Mouse (Mus musculus): ENCODE results near the gene Arl6ip5. TPM values are rescaled to one million over a fixed set of nuclear protein-coding genes. Genes with fewer than 3 reads are reported as not detected.
A peak's percentile ranks its signal among the peaks of the same experiment; 100 is the strongest.

Gene Arl6ip5
- 70.7 and 113 TPM in 2 replicates for polyA plus RNA-seq (2014; fragmentation: Nextera tagmentation; extraction: Ambion mirVana)

GRCm38 (mm10) chr6:97210191-97210961 lies at the start of gene Arl6ip5:
Gene Arl6ip5, plus strand, starts transcription at chr6:97210689.
- 10% methylated on average over 32 of the region's 32 CpGs for WGBS
- DNase-seq, result peak; percentile 95

GRCm38 (mm10) chr6:97175716-97176115 lies 34.8 kb upstream of the Arl6ip5 start:
- DNase-seq (no peak), ATAC-seq (ENCODE audit: low FRiP score, low TSS enrichment) (no peak)
- H3K4me1 ChIP-seq (ENCODE audit: control insufficient read depth, insufficient read depth, low read length), result peaks cover 12% of the 10 kb centered on the region
- H3K27me3 ChIP-seq (ENCODE audit: control insufficient read depth, insufficient read depth, low read length), result no peaks in the 10 kb centered on the region
- H3K27ac ChIP-seq (replicated peaks; ENCODE audit: low read depth, low read length), result no peak overlapping the region
- WGBS, result 82% methylated on average over 11 of the region's 11 CpGs
- H3K9me3 ChIP-seq (ENCODE audit: control insufficient read depth, low read length), result no peaks in the 10 kb centered on the region
- H3K36me3 ChIP-seq (ENCODE audit: control insufficient read depth, insufficient read depth, low read length), result peaks cover 42% of the 10 kb centered on the region
- H3K9ac ChIP-seq (replicated peaks; ENCODE audit: low read length), result no peak overlapping the region
- no peak overlapping the region for H3K4me3 ChIP-seq (replicated peaks; ENCODE audit: low read depth, low read length)
- H3K4me2 ChIP-seq (ENCODE audit: low read length), result no peak overlapping the region

More at GRCm38 (mm10) chr6:97210191-97210961, at the start of gene Arl6ip5:
- Histone ChIP-seq H3K9me3 (ENCODE audit: control insufficient read depth, low read length) (no peaks in the 10 kb centered on the region), H3K27me3 (ENCODE audit: control insufficient read depth, insufficient read depth, low read length) (no peaks in the 10 kb centered on the region), H3K4me3 (replicated peaks; ENCODE audit: low read depth, low read length) (peak within 1 kb of the TSS; percentile 67), H3K4me1 (ENCODE audit: control insufficient read depth, insufficient read depth, low read length) (peaks cover 20% of the 10 kb centered on the region), H3K9ac (replicated peaks; ENCODE audit: low read length) (peak within 1 kb of the TSS; percentile 73), H3K27ac (replicated peaks; ENCODE audit: low read depth, low read length) (peak within 1 kb of the TSS; percentile 47), H3K36me3 (ENCODE audit: control insufficient read depth, insufficient read depth, low read length) (0 out of 2 replicates have a peak, but pooled peaks cover 4% of the 10 kb centered on the region), H3K4me2 (ENCODE audit: low read length) (peak within 1 kb of the TSS; percentile 59)
- peak; percentile 74; the same call in 1 of the 2 replicates for ATAC-seq (ENCODE audit: low FRiP score, low TSS enrichment)

- ATAC-seq (ENCODE audit: low FRiP score, low TSS enrichment) (peak; percentile 95), DNase-seq (peak; percentile 98)
- H3K27me3 ChIP-seq (ENCODE audit: control insufficient read depth, insufficient read depth, low read length), result no peaks in the 10 kb centered on the region
- peaks cover 20% of the 10 kb centered on the region for H3K36me3 ChIP-seq (ENCODE audit: control insufficient read depth, insufficient read depth, low read length)
- H3K9me3 ChIP-seq (ENCODE audit: control insufficient read depth, low read length), result no peaks in the 10 kb centered on the region
- under 1% methylated on average over 80 of the region's 80 CpGs for WGBS
- peak within 1 kb of the TSS; percentile 96 for H3K4me3 ChIP-seq (replicated peaks; ENCODE audit: low read depth, low read length)
- H3K4me2 ChIP-seq (ENCODE audit: low read length), result peak within 1 kb of the TSS; percentile 67
- peak within 1 kb of the TSS; percentile 93 for H3K9ac ChIP-seq (replicated peaks; ENCODE audit: low read length)
- peaks cover 12% of the 10 kb centered on the region for H3K4me1 ChIP-seq (ENCODE audit: control insufficient read depth, insufficient read depth, low read length)
- peak within 1 kb of the TSS; percentile 89 for H3K27ac ChIP-seq (replicated peaks; ENCODE audit: low read depth, low read length)
Measured at GRCm38 (mm10) chr6:97178491-97179366, 31.8 kb upstream of the Arl6ip5 start, which contains the start of gene Tmf1. Gene Tmf1, minus strand, starts transcription at chr6:97179122.

GRCm38 (mm10) chr6:97179367-97179828 lies 31.1 kb upstream of the Arl6ip5 start:
- ATAC-seq (ENCODE audit: low FRiP score, low TSS enrichment) (peak; percentile 53; the same call in 1 of the 2 replicates), DNase-seq (no peak)
- peak overlapping the region; percentile 89 for H3K27ac ChIP-seq (replicated peaks; ENCODE audit: low read depth, low read length)
- peaks cover 12% of the 10 kb centered on the region for H3K4me1 ChIP-seq (ENCODE audit: control insufficient read depth, insufficient read depth, low read length)
- peak overlapping the region; percentile 96 for H3K4me3 ChIP-seq (replicated peaks; ENCODE audit: low read depth, low read length)
- peak overlapping the region; percentile 93 for H3K9ac ChIP-seq (replicated peaks; ENCODE audit: low read length)
- WGBS, result 13% methylated on average over 11 of the region's 11 CpGs
- peaks cover 20% of the 10 kb centered on the region for H3K36me3 ChIP-seq (ENCODE audit: control insufficient read depth, insufficient read depth, low read length)
- H3K9me3 ChIP-seq (ENCODE audit: control insufficient read depth, low read length), result no peaks in the 10 kb centered on the region
- H3K4me2 ChIP-seq (ENCODE audit: low read length), result peak overlapping the region; percentile 67
- H3K27me3 ChIP-seq (ENCODE audit: control insufficient read depth, insufficient read depth, low read length), result no peaks in the 10 kb centered on the region

- 46% methylated on average over 3 of the region's 3 CpGs for WGBS
- Histone ChIP-seq H3K4me3 (replicated peaks; ENCODE audit: low read depth, low read length) (no peak overlapping the region), H3K9ac (replicated peaks; ENCODE audit: low read length) (no peak overlapping the region), H3K9me3 (ENCODE audit: control insufficient read depth, low read length) (no peaks in the 10 kb centered on the region), H3K4me1 (ENCODE audit: control insufficient read depth, insufficient read depth, low read length) (peaks cover 13% of the 10 kb centered on the region), H3K4me2 (ENCODE audit: low read length) (no peak overlapping the region), H3K27me3 (ENCODE audit: control insufficient read depth, insufficient read depth, low read length) (no peaks in the 10 kb centered on the region), H3K27ac (replicated peaks; ENCODE audit: low read depth, low read length) (no peak overlapping the region), H3K36me3 (ENCODE audit: control insufficient read depth, insufficient read depth, low read length) (peaks cover 30% of the 10 kb centered on the region)
- ATAC-seq (ENCODE audit: low FRiP score, low TSS enrichment), result no peak
- DNase-seq, result no peak
Measured at GRCm38 (mm10) chr6:97200437-97200836, 10.1 kb upstream of the Arl6ip5 start.

GRCm38 (mm10) chr6:97202477-97202876 lies 8.0 kb upstream of the Arl6ip5 start:
- ATAC-seq (ENCODE audit: low FRiP score, low TSS enrichment) (no peak), DNase-seq (no peak)
- peaks cover 13% of the 10 kb centered on the region for H3K4me1 ChIP-seq (ENCODE audit: control insufficient read depth, insufficient read depth, low read length)
- no peak overlapping the region for H3K27ac ChIP-seq (replicated peaks; ENCODE audit: low read depth, low read length)
- H3K9ac ChIP-seq (replicated peaks; ENCODE audit: low read length), result no peak overlapping the region
- H3K4me3 ChIP-seq (replicated peaks; ENCODE audit: low read depth, low read length), result no peak overlapping the region
- no peak overlapping the region for H3K4me2 ChIP-seq (ENCODE audit: low read length)
- H3K27me3 ChIP-seq (ENCODE audit: control insufficient read depth, insufficient read depth, low read length), result no peaks in the 10 kb centered on the region
- H3K36me3 ChIP-seq (ENCODE audit: control insufficient read depth, insufficient read depth, low read length), result peaks cover 11% of the 10 kb centered on the region
- 95% methylated on average over 3 of the region's 3 CpGs for WGBS
- H3K9me3 ChIP-seq (ENCODE audit: control insufficient read depth, low read length), result no peaks in the 10 kb centered on the region

- 20% methylated on average over 9 of the region's 9 CpGs for WGBS
- no peak overlapping the region for H3K27ac ChIP-seq (replicated peaks; ENCODE audit: low read depth, low read length)
- H3K9ac ChIP-seq (replicated peaks; ENCODE audit: low read length), result peak overlapping the region; percentile 94
- peak overlapping the region; percentile 94 for H3K4me3 ChIP-seq (replicated peaks; ENCODE audit: low read depth, low read length)
- H3K9me3 ChIP-seq (ENCODE audit: control insufficient read depth, low read length), result no peaks in the 10 kb centered on the region
- H3K4me1 ChIP-seq (ENCODE audit: control insufficient read depth, insufficient read depth, low read length), result peaks cover 13% of the 10 kb centered on the region
- H3K27me3 ChIP-seq (ENCODE audit: control insufficient read depth, insufficient read depth, low read length), result no peaks in the 10 kb centered on the region
- peak overlapping the region; percentile 63 for H3K4me2 ChIP-seq (ENCODE audit: low read length)
- DNase-seq (no peak), ATAC-seq (ENCODE audit: low FRiP score, low TSS enrichment) (no peak)
- H3K36me3 ChIP-seq (ENCODE audit: control insufficient read depth, insufficient read depth, low read length), result 0 out of 2 replicates have a peak, but pooled peaks cover 3% of the 10 kb centered on the region
Measured at GRCm38 (mm10) chr6:97204252-97204869, 6.1 kb upstream of the Arl6ip5 start.

- H3K36me3 ChIP-seq (ENCODE audit: control insufficient read depth, insufficient read depth, low read length), result 0 out of 2 replicates have a peak, but pooled peaks cover 3% of the 10 kb centered on the region
- H3K4me2 ChIP-seq (ENCODE audit: low read length), result peak overlapping the region; percentile 63
- H3K9ac ChIP-seq (replicated peaks; ENCODE audit: low read length), result peak overlapping the region; percentile 94
- H3K27ac ChIP-seq (replicated peaks; ENCODE audit: low read depth, low read length), result peak overlapping the region; percentile 89
- peak; percentile 37 for DNase-seq
- WGBS, result 1% methylated on average over 16 of the region's 16 CpGs
- H3K4me3 ChIP-seq (replicated peaks; ENCODE audit: low read depth, low read length), result peak overlapping the region; percentile 94
- no peaks in the 10 kb centered on the region for H3K27me3 ChIP-seq (ENCODE audit: control insufficient read depth, insufficient read depth, low read length)
- H3K9me3 ChIP-seq (ENCODE audit: control insufficient read depth, low read length), result no peaks in the 10 kb centered on the region
- peak; percentile 53 for ATAC-seq (ENCODE audit: low FRiP score, low TSS enrichment)
- peaks cover 13% of the 10 kb centered on the region for H3K4me1 ChIP-seq (ENCODE audit: control insufficient read depth, insufficient read depth, low read length)
Measured at GRCm38 (mm10) chr6:97204952-97205351, 5.5 kb upstream of the Arl6ip5 start.

Measured in midbrain, embryonic 14.5 days (tissue).